Mouse (Mus musculus) cerebral cortex, adult 2 months (tissue): ENCODE data around the gene Stag2.

Source experiments
- whole genome bisulfite sequencing: fragments of 180-500 bp; shearing (Covaris S2); methylation state at CpG from one replicate; pipeline ENCODE4 v1.1.7; 2018; 5-methylcytosine and 5-hydroxymethylcytosine counted together

Stag2 gene

DNA sequence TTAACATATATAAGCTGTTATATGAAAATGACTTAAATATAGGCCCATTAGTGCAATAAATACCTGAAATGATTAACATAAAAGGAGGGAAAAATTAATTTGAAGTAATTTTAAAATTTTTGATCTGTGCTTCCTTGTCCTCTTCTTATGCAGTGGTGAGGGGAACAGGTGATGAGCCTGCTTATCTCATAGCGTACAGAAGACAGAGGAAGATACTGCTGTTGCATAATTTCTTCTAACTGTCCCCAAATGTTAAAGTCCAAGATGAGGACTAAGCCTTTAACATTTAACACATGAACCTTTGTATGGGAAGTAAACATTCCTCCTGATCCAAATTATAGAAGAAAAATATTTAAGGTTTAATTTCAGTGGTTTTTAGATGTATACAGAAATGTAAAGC is 66.6 kb downstream of the Stag2 start:
- WGBS: 100% methylated on average over 1 of the region's 1 CpGs

DNA sequence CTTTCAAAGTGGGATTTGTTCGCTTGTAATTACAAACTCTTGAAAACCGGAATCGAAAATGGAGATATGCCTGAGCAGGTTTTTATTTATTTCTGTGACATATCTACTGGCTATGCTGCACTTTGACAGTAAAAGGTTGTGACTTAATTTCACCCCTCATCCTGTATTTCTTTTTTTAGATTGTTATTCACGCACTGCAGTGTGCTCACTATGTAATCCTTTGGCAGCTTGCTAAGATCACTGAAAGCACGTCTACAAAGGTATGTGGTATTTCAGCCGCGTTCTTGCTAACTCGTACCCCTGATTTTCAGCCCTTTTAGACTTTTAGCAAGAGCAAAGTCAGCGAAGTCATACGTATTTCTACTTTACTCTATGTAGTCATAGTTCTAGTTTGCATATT is 101.2 kb downstream of the Stag2 start:
- 88% methylated on average over 10 of the region's 10 CpGs for WGBS

DNA sequence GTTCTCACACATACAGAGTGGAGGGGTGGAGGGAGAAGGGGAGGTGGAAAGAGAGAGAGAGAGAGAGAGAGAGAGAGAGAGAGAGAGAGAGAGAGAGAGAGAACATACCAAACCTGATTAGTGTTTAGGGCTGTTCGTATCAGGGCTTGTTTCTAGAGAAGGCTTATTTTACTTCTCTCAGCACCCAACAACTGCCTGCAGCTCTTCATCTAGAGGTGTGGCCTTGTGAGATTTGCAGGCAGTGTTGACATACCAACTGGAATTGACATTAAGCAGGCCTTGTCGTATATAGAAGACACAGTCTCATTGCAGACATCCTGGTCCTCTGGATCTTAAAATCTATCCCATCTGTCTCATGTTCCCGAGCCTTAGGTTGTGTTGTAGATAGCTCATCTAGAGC is 141.1 kb downstream of the Stag2 start:
- 84% methylated on average over 3 of the region's 3 CpGs for WGBS

DNA sequence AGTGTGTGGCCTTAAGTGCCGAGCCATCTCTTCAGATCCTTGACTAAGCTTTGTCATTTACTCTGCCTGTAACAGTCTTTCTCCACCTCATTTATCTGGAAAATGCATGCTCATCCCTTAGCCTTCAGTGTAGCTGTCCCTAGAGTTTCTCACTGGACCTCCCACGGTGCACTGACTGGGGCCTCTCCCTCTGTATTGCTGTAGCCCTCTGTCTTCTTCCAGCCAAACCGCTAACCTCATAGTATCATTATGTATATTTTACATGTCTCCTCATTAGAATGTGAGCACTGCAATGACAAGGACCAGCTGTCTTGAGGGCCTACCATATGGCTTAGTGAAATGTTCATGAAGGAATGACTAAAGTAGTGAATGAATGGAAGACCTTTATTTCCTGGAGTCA is 166.1 kb downstream of the Stag2 start:
- 72% methylated on average over 3 of the region's 3 CpGs for WGBS

DNA sequence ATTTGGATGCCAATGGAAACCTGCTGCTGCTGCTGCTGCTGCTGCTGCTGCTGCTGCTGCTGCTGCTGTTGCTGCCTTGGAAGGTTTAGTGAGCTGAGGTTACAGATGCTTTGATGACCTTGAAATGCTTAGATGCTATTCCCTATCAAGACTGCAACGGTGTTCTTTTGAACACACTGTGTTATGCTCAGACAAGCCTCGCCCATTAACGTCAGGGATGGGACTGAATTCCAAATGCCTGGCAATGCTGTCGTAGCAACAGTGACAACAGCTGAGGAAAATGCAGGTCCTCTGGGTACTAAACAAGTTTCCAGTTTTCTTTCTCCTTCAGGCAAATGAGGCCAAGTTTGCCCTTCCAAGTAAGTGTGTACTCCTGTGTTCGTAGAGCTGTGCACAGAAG is 171.3 kb downstream of the Stag2 start:
- 62% methylated on average over 5 of the region's 5 CpGs for WGBS

DNA sequence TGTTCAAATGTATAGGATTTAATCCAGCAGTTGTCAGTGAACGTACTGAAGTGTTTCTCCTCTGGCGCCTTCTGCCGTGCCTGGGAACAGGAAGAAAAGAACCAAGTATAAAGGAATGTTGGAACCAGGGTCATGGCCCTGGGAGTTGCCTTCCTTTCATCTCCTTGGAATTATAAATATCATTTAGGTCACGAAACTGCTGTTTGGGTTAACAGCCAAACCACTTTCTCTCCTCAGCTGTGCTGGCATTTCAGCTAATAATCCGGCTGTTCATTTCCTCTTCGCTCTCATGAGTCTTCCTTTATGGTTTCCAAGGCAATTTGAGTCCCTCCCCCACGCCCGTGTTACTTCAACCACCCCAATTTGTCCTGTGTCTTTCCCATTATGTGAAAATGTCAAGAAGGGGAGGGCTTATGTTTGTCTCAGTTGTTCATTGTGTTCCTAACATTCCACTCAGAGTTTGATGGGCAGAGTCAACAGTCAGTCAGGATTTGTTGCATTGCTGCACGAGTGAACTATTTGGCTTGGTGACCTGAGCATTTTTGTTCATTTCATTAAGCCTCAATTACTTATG is 172.2 kb downstream of the Stag2 start:
- WGBS: 56% methylated on average over 9 of the region's 9 CpGs

DNA sequence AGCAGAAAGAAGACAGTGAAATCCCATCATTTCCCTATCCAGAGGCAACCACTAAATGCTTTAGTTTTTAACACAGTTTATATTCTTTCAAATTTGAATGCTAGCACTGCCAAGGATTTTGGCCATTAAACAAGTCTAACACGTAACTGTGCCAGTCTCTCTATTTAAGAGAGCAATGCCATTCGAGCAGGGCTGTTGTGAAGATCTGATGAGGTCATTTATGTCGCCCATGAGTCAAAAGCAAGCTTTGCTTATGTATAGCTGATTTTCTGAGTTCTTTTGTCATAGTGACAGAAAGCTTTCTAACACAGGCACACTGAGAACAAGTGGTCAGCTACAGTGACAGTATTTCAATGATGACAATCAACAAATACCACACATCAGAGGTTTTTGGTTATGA is 175.7 kb downstream of the Stag2 start:
- WGBS: 27% methylated on average over 3 of the region's 3 CpGs
